Mouse (Mus musculus) MEL (cell line): Measurements from ENCODE around the gene Mef2d.

ENCODE experiments used
- CTCF ChIP-seq, 3 experiments: IDR thresholded peaks in 2 of 3; conservative IDR thresholded peaks in 1 of 3; 2 replicates each; pipeline ENCODE4 v1.5.1; 2011 to 2012; ENCODE audit warnings: low read length in 3 of 3, low read depth in 2 of 3, mild to moderate bottlenecking in 2 of 3, improper control_type of control experiment in 1 of 3, inconsistent platforms in 1 of 3, mixed read lengths in 1 of 3, moderate library complexity in 1 of 3; ENCODE audit not compliant: control insufficient read depth in 1 of 3, insufficient read depth in 1 of 3, poor library complexity in 1 of 3, severe bottlenecking in 1 of 3
- E2F4 ChIP-seq: IDR thresholded peaks from 2 replicates; pipeline ENCODE4 v1.6.1; 2011; ENCODE audit warnings: low read depth, low read length, improper control_type of control experiment, borderline replicate concordance
- EP300 ChIP-seq, 2 experiments: IDR thresholded peaks; 2 replicates each; pipeline ENCODE4 v1.6.1; 2011; ENCODE audit warnings: improper control_type of control experiment in 2 of 2, low read length in 2 of 2, low read depth in 1 of 2, mild to moderate bottlenecking in 1 of 2
- GABPA ChIP-seq: IDR thresholded peaks from 2 replicates; pipeline ENCODE4 v1.6.1; 2012; ENCODE audit warnings: low read depth, mild to moderate bottlenecking, inconsistent platforms, low read length, improper control_type of control experiment, moderate library complexity
- GATA1 ChIP-seq: IDR thresholded peaks from 2 replicates; pipeline ENCODE4 v1.6.1; 2011; ENCODE audit warnings: low read depth, low read length, improper control_type of control experiment
- MAFK ChIP-seq: IDR thresholded peaks from 2 replicates; pipeline ENCODE4 v1.6.1; 2011; ENCODE audit warnings: low read depth, mild to moderate bottlenecking, low read length, improper control_type of control experiment, borderline replicate concordance
- POLR2A ChIP-seq, 2 experiments: IDR thresholded peaks; 2 replicates each; pipeline ENCODE4 v1.6.1; 2011 to 2012; ENCODE audit warnings: low read length in 2 of 2, mild to moderate bottlenecking in 2 of 2, control low read depth in 1 of 2, improper control_type of control experiment in 1 of 2, low read depth in 1 of 2, moderate library complexity in 1 of 2; ENCODE audit not compliant: control insufficient read depth in 1 of 2, insufficient read depth in 1 of 2, poor library complexity in 1 of 2
- POLR2AphosphoS2 ChIP-seq: IDR thresholded peaks from 2 replicates; pipeline ENCODE4 v1.6.1; 2011; ENCODE audit warnings: low read length, improper control_type of control experiment
- RAD21 ChIP-seq: IDR thresholded peaks from 2 replicates; pipeline ENCODE4 v1.6.1; 2011; ENCODE audit warnings: mild to moderate bottlenecking, low read depth, low read length, improper control_type of control experiment
- USF2 ChIP-seq, 2 experiments: IDR thresholded peaks; 2 replicates each; pipeline ENCODE4 v1.6.1; 2011 to 2012; ENCODE audit warnings: improper control_type of control experiment in 2 of 2, low read length in 2 of 2, borderline replicate concordance in 1 of 2, inconsistent platforms in 1 of 2, low read depth in 1 of 2, mild to moderate bottlenecking in 1 of 2; ENCODE audit not compliant: insufficient read depth in 1 of 2
- ZMIZ1 ChIP-seq: IDR thresholded peaks from 2 replicates; pipeline ENCODE4 v1.6.1; 2012; ENCODE audit warnings: low read depth, mild to moderate bottlenecking, inconsistent platforms, low read length, improper control_type of control experiment, moderate library complexity

GRCm38 (mm10) chr3:88177562-88178345, 35.6 kb downstream of the Mef2d start:
- TF ChIP-seq CTCF (IDR thresholded peaks at IDR 0.05 in 2 of 3, conservative IDR thresholded peaks at IDR 0.05 in 1 of 3; ENCODE audit: control insufficient read depth in 1 of 3, insufficient read depth in 1 of 3, low read depth in 2 of 3, low read length in 3 of 3, poor library complexity in 1 of 3, severe bottlenecking in 1 of 3) (0 out of 6 replicates have a peak, but pooled peaks of 1 of the 3 experiments have one; percentile 0), EP300 (IDR thresholded peaks at IDR 0.05; ENCODE audit: low read depth in 1 of 2, low read length in 2 of 2) (peak in 1 of 2 experiments; percentile 69; a peak in 2 of 4 replicates), POLR2A (IDR thresholded peaks at IDR 0.05; ENCODE audit: control insufficient read depth in 1 of 2, insufficient read depth in 1 of 2, low read depth in 1 of 2, low read length in 2 of 2, poor library complexity in 1 of 2) (peak; percentile 82 to 87), ZMIZ1 (peak; percentile 68), GATA1 (no peak), E2F4 (no peak), GABPA (no peak), RAD21 (no peak), USF2 (IDR thresholded peaks at IDR 0.05; ENCODE audit: borderline replicate concordance in 1 of 2, insufficient read depth in 1 of 2, low read depth in 1 of 2, low read length in 2 of 2) (peak; percentile 89 to 98), POLR2AphosphoS2 (peak; percentile 99), MAFK (no peak)
